Mouse (Mus musculus) G1E-ER4 (cell line): ENCODE results near the gene Ccdc85c. TPM values are rescaled to one million over a fixed set of nuclear protein-coding genes. Genes with fewer than 3 reads are reported as not detected.

Experiments
- GATA1 ChIP-seq: IDR thresholded peaks from one replicate; pipeline ENCODE4 v1.8.0; 2012; ENCODE audit warnings: low read length, inconsistent platforms
- polyA plus RNA-seq: library from polyadenylated mRNA; stranded (reverse); fragments of >175 nt; gene quantifications from 2 replicates; pipeline ENCODE4 v1.2.3, GENCODE M21; 2012

Ccdc85c gene
- polyA plus RNA-seq, 1 experiment = not detected

- TF ChIP-seq GATA1 = no peak
Measured at GRCm38 (mm10) chr12:108206641-108207040, 68.6 kb downstream of the Ccdc85c start.

- no peak for TF ChIP-seq GATA1
Measured at GRCm38 (mm10) chr12:108204978-108205377, 70.2 kb downstream of the Ccdc85c start.

- TF ChIP-seq GATA1 = no peak
Measured at GRCm38 (mm10) chr12:108203895-108204294, 71.3 kb downstream of the Ccdc85c start.

- TF ChIP-seq GATA1 = no peak
Measured at GRCm38 (mm10) chr12:108200094-108200493, 75.1 kb downstream of the Ccdc85c start.

- TF ChIP-seq GATA1 = no peak
Measured at GRCm38 (mm10) chr12:108198447-108198846, 76.8 kb downstream of the Ccdc85c start.

GRCm38 (mm10) chr12:108195761-108196160 lies 79.5 kb downstream of the Ccdc85c start:
- TF ChIP-seq GATA1 = no peak

GRCm38 (mm10) chr12:108193878-108194277 lies 81.3 kb downstream of the Ccdc85c start:
- no peak for TF ChIP-seq GATA1

GRCm38 (mm10) chr12:108187541-108188091 lies 87.6 kb downstream of the Ccdc85c start:
- TF ChIP-seq GATA1 = no peak

- no peak for TF ChIP-seq GATA1
Measured at GRCm38 (mm10) chr12:108181716-108182115, 93.5 kb downstream of the Ccdc85c start.

GRCm38 (mm10) chr12:108179321-108180266 lies 95.6 kb downstream of the Ccdc85c start, which contains the start of gene Ccnk:
Gene Ccnk, plus strand, starts transcription at chr12:108179579.
- no peak for TF ChIP-seq GATA1

GRCm38 (mm10) chr12:108179246-108179320 lies 96.1 kb downstream of the Ccdc85c start, which contains the start of gene Setd3:
Gene Setd3, minus strand, starts transcription at chr12:108179314.
- TF ChIP-seq GATA1 = no peak

- no peak for TF ChIP-seq GATA1
Measured at GRCm38 (mm10) chr12:108178331-108179245, 96.6 kb downstream of the Ccdc85c start.

GRCm38 (mm10) chr12:108176366-108176765 lies 98.9 kb downstream of the Ccdc85c start:
- no peak for TF ChIP-seq GATA1

GRCm38 (mm10) chr12:108174606-108175505 lies 100.4 kb downstream of the Ccdc85c start:
- no peak for TF ChIP-seq GATA1

GRCm38 (mm10) chr12:108172639-108173038 lies 102.6 kb downstream of the Ccdc85c start:
- TF ChIP-seq GATA1 = no peak
